Comparison of ENCODE assay signal across 8 mouse cellular contexts in genomic region chr13:101766605-101767012, GRCm38 (mm10). TPM values are rescaled to one million over a fixed set of nuclear protein-coding genes. Genes with fewer than 3 reads are reported as not detected.
DNase-seq lines count a peak whose midpoint lies in the region; ATAC-seq and TF ChIP-seq lines count a peak whose summit lies in the region.

No protein-coding gene starts in this region.

- TF ChIP-seq CTCF in left cerebral cortex, adult 2 months (IDR thresholded peaks at IDR 0.05): no peak

- no peaks in the 10 kb centered on the region; the same call in 1 of the 2 replicates for H3K36me3 ChIP-seq in embryonic facial prominence, embryonic 10.5 days (replicated peaks)
- no peaks in the 10 kb centered on the region for H3K36me3 ChIP-seq in myocyte (ENCODE audit: control insufficient read depth, insufficient read depth)

- H3K4me2 ChIP-seq in myocyte (ENCODE audit: low read depth): peak overlapping the region; percentile 90

- no peaks in the 10 kb centered on the region for H3K9me3 ChIP-seq in embryonic facial prominence, embryonic 10.5 days

- H3K27me3 ChIP-seq in embryonic facial prominence, embryonic 10.5 days (replicated peaks; ENCODE audit: low read depth, poor library complexity, severe bottlenecking): 0 out of 2 replicates have a peak, but pooled peaks cover under 1% of the 10 kb centered on the region
- no peaks in the 10 kb centered on the region for H3K27me3 ChIP-seq in myocyte (ENCODE audit: control insufficient read depth, insufficient read depth, insufficient read length)

- peak overlapping the region; percentile 77 for H3K4me3 ChIP-seq in left cerebral cortex, adult 2 months
- H3K4me3 ChIP-seq in embryonic facial prominence, embryonic 10.5 days: peak overlapping the region; percentile 89
- H3K4me3 ChIP-seq in myocyte: peak overlapping the region; percentile 94

- peaks cover 56% of the 10 kb centered on the region for H3K79me2 ChIP-seq in myocyte (ENCODE audit: control insufficient read depth, insufficient read depth)

- no peak for ATAC-seq in CD4-positive, CD25-positive, alpha-beta regulatory T cell, adult 4 months

- H3ac ChIP-seq in myocyte (ENCODE audit: control insufficient read depth, insufficient read length): peak overlapping the region; percentile 60

- DNase-seq in left cerebral cortex, adult 2 months (ENCODE audit: extremely low spot score in 1 of 2, low spot score in 2 of 2): no peak
- DNase-seq in left cerebral cortex, postnatal 36 days (ENCODE audit: low spot score in 2 of 2): no peak
- DNase-seq in embryonic facial prominence, embryonic 10.5 days (ENCODE audit: low spot score): no peak
- DNase-seq in induced T-regulatory cell, adult 2 months (ENCODE audit: low read depth): peak; percentile 54
- no peak for DNase-seq in frontal cortex, postnatal 14 days (ENCODE audit: low spot score in 2 of 2)
- no peak for DNase-seq in cerebellum, adult 9-11 months

- under 1% methylated on average over 5 of the region's 5 CpGs for WGBS in embryonic facial prominence, embryonic 10.5 days

- peaks cover 47% of the 10 kb centered on the region for H3K4me1 ChIP-seq in embryonic facial prominence, embryonic 10.5 days

- intact Hi-C loops in left cerebral cortex, adult 2 months (cut with DNase I): loop anchor here (10.0 kb wide), 1 partner anchor 878 kb away; no protein-coding TSS in a partner anchor
- intact Hi-C loops in left cerebral cortex, postnatal 36 days (cut with DNase I): loop anchor here (5.0 kb wide), 3 partner anchors 34 to 141 kb away; no protein-coding TSS in a partner anchor

- H3K27ac ChIP-seq in left cerebral cortex, adult 2 months: peak overlapping the region; percentile 93
- peak overlapping the region; percentile 91 for H3K27ac ChIP-seq in embryonic facial prominence, embryonic 10.5 days (replicated peaks)

- no peak for TF ChIP-seq POLR2A in myocyte (IDR thresholded peaks at IDR 0.05; ENCODE audit: insufficient read length, low read depth)

TF ChIP-seq in myocyte, 11 proteins besides CTCF, POLR2A, EP300 and RAD21:
- TF ChIP-seq MAX (IDR thresholded peaks at IDR 0.05; ENCODE audit: low read depth) (no peak), POLR2AphosphoS2 (IDR thresholded peaks at IDR 0.05; ENCODE audit: insufficient read length, low read depth) (no peak), MYOG (IDR thresholded peaks at IDR 0.05; ENCODE audit: control insufficient read depth in 1 of 3, insufficient read depth in 1 of 3, insufficient read length in 2 of 3, low read depth in 2 of 3) (no peak), E2F4 (IDR thresholded peaks at IDR 0.05; ENCODE audit: insufficient read depth) (no peak), TCF3 (IDR thresholded peaks at IDR 0.05; ENCODE audit: insufficient read length, low read depth) (no peak), USF1 (IDR thresholded peaks at IDR 0.05; ENCODE audit: low read depth) (no peak), SRF (IDR thresholded peaks at IDR 0.05; ENCODE audit: control insufficient read depth, insufficient read length, low read depth) (no peak), REST (IDR thresholded peaks at IDR 0.05; ENCODE audit: insufficient read depth, insufficient read length) (no peak), MYOD1 (IDR thresholded peaks at IDR 0.05; ENCODE audit: control insufficient read depth in 1 of 3, insufficient read length in 2 of 3, low read depth in 2 of 3) (no peak), CEBPB (IDR thresholded peaks at IDR 0.05; ENCODE audit: insufficient read depth, poor library complexity, severe bottlenecking) (no peak), TCF12 (IDR thresholded peaks at IDR 0.05; ENCODE audit: insufficient read depth, poor library complexity, severe bottlenecking) (no peak)

RNA-seq across cellular contexts. Expression of gene Pik3r1, which starts 1.4 kb away (rescaled TPM):
- 100 to 1,000 TPM; 136 to 159 TPM for total RNA-seq in left cerebral cortex, adult 2 months (2021)
- 100 to 1,000 TPM; 147 to 153 TPM for total RNA-seq in left cerebral cortex, postnatal 36 days (2021)
- 14.7 and 18.9 TPM in 2 replicates for polyA plus RNA-seq in embryonic facial prominence, embryonic 10.5 days (2016; fragmentation: Nextera tagmentation; extraction: Ambion mirVana)
- polyA plus RNA-seq in myocyte (2012; fragmentation: generic; extraction: Trizol): 6.8 TPM
- 100 to 1,000 TPM in 1 of 2 experiments, 10 to 100 TPM in 1; 83.2 to 105 TPM for polyA plus RNA-seq in CD4-positive, CD25-positive, alpha-beta regulatory T cell, adult 4 months (2017; shearing (Covaris generic))
